Mouse (Mus musculus) lung, adult 2 months (tissue): ENCODE data around the gene Nova1. TPM values are rescaled to one million over a fixed set of nuclear protein-coding genes. Genes with fewer than 3 reads are reported as not detected.

Experiments
- DNase-seq: peaks from one replicate; pipeline ENCODE4 v3.0.0; 2022
- H3K4me1 ChIP-seq: fragments of 200-500 bp; 2 replicates; pipeline ENCODE4 v1.6.1; 2011; ENCODE audit warnings: low read length; ENCODE audit not compliant: control insufficient read depth, insufficient read depth
- H3K4me3 ChIP-seq: fragments of 200-500 bp; replicated peaks from 2 replicates; pipeline ENCODE3; 2011; ENCODE audit warnings: low read depth, mild to moderate bottlenecking, control low read depth, low read length; ENCODE audit errors: extremely low read depth
- CTCF ChIP-seq: fragments of 200-500 bp; IDR thresholded peaks from 2 replicates; pipeline ENCODE4 v1.5.1; 2011; ENCODE audit warnings: mild to moderate bottlenecking, low read length, control low read depth; ENCODE audit not compliant: insufficient read depth
- POLR2A ChIP-seq: fragments of 200-500 bp; IDR thresholded peaks from 2 replicates; pipeline ENCODE4 v1.6.1; 2011; ENCODE audit warnings: low read depth, mild to moderate bottlenecking, control low read depth, low read length, borderline replicate concordance; ENCODE audit errors: extremely low read depth
- WGBS: fragments of 180-500 bp; shearing (Covaris S2); methylation state at CpG from one replicate; pipeline ENCODE4 v1.1.7; 2018; 5-methylcytosine and 5-hydroxymethylcytosine counted together
- polyA plus RNA-seq: library from polyadenylated mRNA; depleted of rRNA; stranded (reverse); fragments of >200 nt; gene quantifications from 2 replicates; pipeline ENCODE4 v1.2.3, GENCODE M21; 2012; rRNA removed

Nova1 gene
- polyA plus RNA-seq, result 0.86 and 2.1 TPM in 2 replicates

DNA sequence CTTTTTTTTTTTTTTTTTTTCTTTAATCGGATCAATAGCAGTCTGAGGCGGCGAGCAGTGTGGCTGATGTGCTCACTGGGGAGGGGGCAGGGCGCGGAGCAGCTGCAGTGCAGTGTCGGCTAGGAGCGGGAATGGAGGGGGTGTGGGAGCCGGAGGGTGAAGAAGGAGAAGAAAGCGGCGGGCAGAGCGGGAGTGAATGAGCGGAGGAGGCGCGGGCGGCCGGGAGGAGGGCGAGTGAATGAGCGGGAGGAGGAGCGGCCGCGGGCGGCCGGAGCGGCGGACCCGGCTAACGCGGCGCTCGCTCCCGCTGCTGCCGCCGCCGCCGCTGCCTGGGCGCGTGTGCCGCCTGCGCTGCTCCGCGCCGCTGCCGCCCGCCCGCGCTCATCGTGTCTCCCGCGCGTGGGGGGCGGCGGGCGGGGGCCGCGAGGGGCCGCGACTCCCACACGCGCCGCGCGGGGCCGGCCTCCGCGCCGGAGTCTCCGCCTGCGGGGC, at the start of gene Nova1:
Gene Nova1, minus strand, starts transcription at position 74 of the 492 bp plus-strand sequence.
- no peak for TF ChIP-seq POLR2A
- no peak for TF ChIP-seq CTCF
- 3% methylated on average over 40 of the region's 68 CpGs for WGBS
- DNase-seq, result peak; percentile 41

DNA sequence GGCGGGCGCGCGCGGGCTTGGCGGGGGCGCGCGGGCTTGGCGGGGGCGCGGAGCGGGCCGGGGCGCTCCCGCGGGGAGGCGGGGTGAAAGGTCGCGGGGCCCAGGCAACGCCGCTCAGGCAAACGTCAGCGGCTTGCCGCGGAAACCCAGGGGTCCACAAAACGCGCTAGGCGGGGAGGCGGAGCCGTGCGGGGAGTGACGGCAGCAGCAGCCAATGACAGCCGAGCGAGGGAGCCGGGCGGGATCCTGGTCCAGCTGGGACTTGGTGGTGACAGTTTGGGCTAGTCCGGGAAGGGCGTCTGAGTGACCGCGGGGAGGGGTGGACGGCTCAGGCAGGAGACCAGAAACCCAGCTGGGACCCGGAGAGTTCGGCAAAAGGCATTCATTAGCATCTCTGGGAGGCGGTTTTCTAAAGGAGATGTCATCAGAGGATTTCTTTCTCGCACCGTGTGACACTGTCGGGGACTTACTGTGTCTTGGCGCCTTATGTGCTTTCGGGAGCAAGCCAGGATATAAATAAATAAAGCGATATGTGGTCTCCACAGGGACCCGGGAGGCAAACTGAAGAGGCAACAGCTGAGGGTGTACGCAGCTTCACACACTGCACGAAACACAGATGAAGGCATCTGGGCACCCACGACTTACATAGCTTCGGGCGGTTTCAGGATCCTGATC, 756 bp upstream of the Nova1 start:
- 3% methylated on average over 57 of the region's 57 CpGs for WGBS

More for the DNA sequence above, at the start of gene Nova1:
- Histone ChIP-seq H3K4me1 (no peaks in the 10 kb centered on the region), H3K4me3 (peak within 1 kb of the TSS; percentile 91)

DNA sequence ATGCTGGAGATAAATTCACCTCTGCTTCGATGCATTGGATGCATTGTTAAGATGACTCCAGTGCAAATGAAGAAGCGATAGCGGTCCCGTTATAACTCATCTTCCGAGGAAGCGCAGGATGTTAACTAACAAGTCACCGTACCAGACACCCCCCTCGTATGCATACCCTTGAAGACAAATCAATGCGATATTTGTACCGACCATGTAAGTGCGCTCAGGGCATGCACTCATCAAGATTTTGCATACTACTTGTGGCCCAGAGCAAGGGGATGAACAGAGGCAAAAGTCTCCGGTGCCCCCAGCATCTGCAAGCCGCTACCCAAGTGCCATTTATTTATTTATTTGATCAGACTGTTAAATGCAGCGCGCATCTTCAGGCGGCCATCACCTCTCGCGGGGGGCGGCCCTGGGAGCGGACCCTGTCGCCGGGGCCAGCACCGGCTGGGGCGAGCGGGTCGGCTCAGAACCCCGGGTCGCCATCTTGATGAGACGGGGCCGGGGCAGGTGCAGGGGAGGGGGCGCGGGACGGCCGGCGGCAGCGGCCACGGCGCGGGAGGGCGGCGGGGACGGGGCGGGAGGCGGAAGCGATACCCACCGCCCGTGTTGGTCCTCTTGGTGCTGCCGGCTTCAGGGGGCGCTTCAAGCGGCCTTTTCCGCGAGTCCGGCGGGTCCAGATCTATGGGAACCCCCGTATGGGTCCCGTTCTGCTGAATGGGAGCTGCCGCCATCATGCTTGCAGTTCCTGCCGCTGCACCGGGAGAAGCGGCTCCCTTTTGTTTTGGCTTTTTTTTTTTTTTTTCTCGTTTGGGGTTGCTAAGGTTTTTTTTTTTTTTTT, 491 bp downstream of the Nova1 start:
- DNase-seq, result peak; percentile 17
- 1% methylated on average over 61 of the region's 61 CpGs for WGBS
- H3K4me3 ChIP-seq, result peak overlapping the region; percentile 91
- H3K4me1 ChIP-seq, result no peaks in the 10 kb centered on the region
- TF ChIP-seq CTCF (no peak), POLR2A (no peak)

More for the DNA sequence above, 756 bp upstream of the Nova1 start:
- peak overlapping the region; percentile 51 for H3K4me3 ChIP-seq
- peak; percentile 92 for DNase-seq
- TF ChIP-seq POLR2A, result 0 out of 2 replicates have a peak, but pooled peaks have one; percentile 43
- TF ChIP-seq CTCF, result no peak
- H3K4me1 ChIP-seq, result no peaks in the 10 kb centered on the region

DNA sequence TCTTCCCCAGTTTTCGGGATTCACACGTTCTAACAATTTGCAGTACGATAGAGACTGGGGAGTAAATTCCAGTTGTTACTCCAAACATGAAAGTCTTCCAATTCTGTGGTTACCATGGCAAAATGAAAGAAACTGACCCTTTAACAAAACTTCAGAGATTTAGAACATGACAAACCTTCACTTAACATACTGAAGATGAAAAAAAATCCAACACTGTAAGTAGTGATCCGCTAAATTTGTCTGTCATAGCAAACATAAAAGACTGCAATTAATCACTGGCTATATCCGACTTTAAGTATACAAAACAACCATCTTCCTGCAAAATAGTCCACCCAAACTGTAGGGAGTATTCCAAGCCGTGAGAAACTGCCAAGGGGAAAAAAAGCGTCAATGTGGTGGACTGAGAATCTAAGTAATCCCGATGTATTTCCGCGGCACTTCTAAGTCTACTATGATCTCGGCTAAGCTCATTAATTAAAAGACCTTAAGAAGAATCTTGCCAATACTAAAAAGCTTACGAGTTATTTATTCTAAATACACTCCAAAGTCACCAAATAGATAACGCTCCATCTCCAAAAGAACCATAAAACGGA, 1.4 kb downstream of the Nova1 start:
- TF ChIP-seq POLR2A, result no peak
- TF ChIP-seq CTCF, result no peak
- no peak for DNase-seq
- 14% methylated on average over 14 of the region's 14 CpGs for WGBS
- no peaks in the 10 kb centered on the region for H3K4me1 ChIP-seq
- H3K4me3 ChIP-seq, result peak overlapping the region; percentile 42

DNA sequence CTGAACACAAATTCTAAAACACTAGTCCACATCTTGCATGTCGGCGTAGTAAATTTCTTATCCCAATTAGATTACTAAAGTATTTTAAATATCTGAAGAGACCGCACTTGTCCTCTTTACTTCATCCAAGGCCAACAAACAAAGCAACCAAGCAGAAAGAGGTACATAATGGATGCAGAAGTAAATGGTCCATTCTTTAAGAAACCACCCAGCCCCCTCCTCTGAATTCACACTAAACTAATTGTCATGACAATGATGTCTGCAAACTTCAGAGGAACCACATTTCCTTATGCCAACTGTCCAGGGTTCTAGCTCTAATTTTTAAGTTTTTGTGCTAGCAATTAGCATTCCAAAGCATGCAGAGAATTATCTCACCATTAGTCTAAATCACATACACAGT, 2.4 kb downstream of the Nova1 start:
- no peak for TF ChIP-seq CTCF
- no peak for DNase-seq
- H3K4me3 ChIP-seq, result no peak overlapping the region
- 93% methylated on average over 3 of the region's 3 CpGs for WGBS
- no peaks in the 10 kb centered on the region for H3K4me1 ChIP-seq

DNA sequence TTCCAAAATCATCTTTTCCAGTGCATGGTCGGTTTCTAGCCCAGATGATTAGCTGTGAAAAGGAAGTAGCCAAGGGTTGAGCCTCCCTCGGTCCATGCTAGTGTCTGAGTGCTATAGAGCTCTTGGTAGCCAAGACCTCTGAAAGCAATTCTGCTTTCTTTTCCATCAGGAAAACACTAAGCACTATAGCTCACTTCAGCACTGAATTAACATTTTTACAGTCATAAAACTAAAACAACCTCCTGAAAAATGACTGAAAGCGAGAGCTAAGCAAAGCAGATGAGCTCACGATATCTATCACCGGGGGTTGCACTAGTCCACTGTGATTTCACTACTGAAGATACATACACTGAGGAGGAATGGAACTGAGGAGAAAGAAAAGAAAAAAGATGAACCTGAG, 3.0 kb downstream of the Nova1 start:
- WGBS, result 69% methylated on average over 5 of the region's 5 CpGs
- Histone ChIP-seq H3K4me3 (no peak overlapping the region), H3K4me1 (no peaks in the 10 kb centered on the region)
- TF ChIP-seq CTCF, result no peak
- TF ChIP-seq POLR2A, result no peak
- DNase-seq, result no peak

DNA sequence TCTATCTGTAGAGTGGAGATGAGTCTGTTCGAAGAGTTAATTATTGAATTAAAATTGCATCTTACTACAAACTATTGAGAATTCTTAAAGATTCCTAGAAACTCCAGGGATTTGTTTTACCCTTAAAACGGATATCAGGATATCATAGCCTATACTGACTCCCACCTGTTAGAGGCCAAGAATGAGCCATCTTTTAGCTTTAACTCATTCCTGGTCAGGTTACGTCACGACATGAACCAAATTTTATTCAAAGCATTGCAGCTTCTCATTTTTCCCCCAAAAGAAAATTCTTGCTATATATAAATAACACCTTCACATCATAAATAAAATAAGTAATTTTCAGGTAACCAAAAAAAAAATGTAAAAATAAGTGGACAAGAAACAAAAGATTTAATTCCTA, 3.9 kb downstream of the Nova1 start:
- 89% methylated on average over 4 of the region's 4 CpGs for WGBS
- TF ChIP-seq CTCF (no peak), POLR2A (no peak)
- H3K4me3 ChIP-seq, result no peak overlapping the region
- H3K4me1 ChIP-seq, result no peaks in the 10 kb centered on the region
- DNase-seq, result no peak

DNA sequence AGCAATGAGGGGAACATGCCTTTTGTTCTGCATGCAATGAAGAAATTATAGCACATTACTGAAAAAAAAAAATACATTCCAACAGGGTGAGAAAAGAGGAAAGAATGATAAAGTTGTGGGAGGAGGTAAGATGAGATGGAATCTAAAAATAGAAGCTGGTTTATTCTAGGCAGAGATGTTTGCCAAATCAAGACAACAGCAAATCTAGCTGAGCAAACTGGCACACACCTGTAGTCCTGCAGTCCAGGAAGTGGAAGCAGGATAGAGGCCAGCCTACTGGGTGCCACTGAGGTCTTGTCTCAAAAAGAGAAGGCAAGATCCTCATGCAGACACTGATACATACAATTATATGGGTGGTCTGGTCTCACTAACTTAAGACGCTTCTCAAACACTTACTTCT, 17.4 kb downstream of the Nova1 start:
- Histone ChIP-seq H3K4me1 (no peaks in the 10 kb centered on the region), H3K4me3 (no peak overlapping the region)
- DNase-seq, result no peak
- TF ChIP-seq CTCF, result no peak
- no peak for TF ChIP-seq POLR2A
- 94% methylated on average over 1 of the region's 1 CpGs for WGBS

DNA sequence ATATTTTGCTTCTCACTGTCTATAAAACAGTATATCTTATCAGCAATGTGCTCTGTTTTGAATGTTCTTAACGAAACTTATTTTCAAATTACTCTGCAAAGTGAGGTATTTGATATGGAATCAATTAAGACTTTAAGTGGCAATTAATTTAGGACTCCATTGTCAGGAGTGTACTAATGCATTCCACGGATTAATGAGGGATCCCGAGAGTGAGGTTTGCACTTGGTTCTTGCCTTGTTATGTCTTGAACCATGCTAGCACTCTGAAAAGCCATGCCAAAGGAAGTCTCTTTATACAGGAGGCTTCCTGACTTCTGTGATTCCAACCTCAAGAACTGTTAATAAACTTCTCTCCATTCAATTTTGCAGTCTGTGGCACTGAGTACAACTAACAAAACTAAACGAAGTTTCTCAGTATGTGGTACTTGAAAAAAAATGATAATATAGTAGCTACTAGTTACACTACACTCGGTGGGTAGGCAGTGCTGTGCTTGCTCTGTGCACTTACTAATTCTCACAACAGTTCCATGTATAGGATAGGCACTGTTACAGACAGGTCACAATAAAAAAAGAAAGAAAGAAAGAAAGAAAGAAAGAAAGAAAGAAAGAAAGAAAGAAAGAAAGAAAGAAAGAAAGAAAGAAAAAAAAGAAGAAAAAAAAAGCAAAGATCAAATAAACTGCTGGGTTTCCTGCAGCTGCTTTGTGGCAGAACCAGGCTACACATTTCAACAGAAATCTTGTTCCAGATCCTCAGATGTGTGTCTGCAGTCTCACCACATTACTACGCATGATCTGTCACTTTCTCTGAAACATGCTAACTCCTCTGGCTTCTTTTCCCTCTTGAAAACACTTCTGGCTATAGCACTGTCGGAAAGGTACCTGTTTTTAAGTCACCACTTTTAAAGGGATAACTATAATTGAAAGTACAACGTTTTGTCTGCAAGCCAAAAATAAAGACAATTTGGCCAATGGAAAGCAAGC, 36.1 kb downstream of the Nova1 start:
- WGBS, result 49% methylated on average over 8 of the region's 8 CpGs
- no peak for TF ChIP-seq POLR2A
- TF ChIP-seq CTCF, result no peak
- no peak for DNase-seq
- no peaks in the 10 kb centered on the region for H3K4me1 ChIP-seq
- no peak overlapping the region for H3K4me3 ChIP-seq
